Mouse (Mus musculus): Measurements from ENCODE around the gene Wnt5b. TPM values are rescaled to one million over a fixed set of nuclear protein-coding genes. Genes with fewer than 3 reads are reported as not detected.

Wnt5b gene
- total RNA-seq, 2 experiments from 2014 or later, result 2.0 TPM

- TF ChIP-seq CTCF (conservative IDR thresholded peaks at IDR 0.05), result no peak
- Histone ChIP-seq H3K4me3 (peak overlapping the region; percentile 85), H3K27ac (peak overlapping the region; percentile 98)
- peak; percentile 77 to 79 for DNase-seq (ENCODE audit: low spot score in 2 of 2)
Observed at GRCm38 (mm10) chr6:119478560-119479342, 65.4 kb downstream of the Wnt5b start.

- Histone ChIP-seq H3K27ac (peak overlapping the region; percentile 98), H3K4me3 (no peak overlapping the region)
- DNase-seq (ENCODE audit: low spot score in 2 of 2), result no peak
- no peak for TF ChIP-seq CTCF (conservative IDR thresholded peaks at IDR 0.05)
Observed at GRCm38 (mm10) chr6:119477686-119478310, 66.3 kb downstream of the Wnt5b start.

GRCm38 (mm10) chr6:119475988-119476387 lies 68.2 kb downstream of the Wnt5b start:
- DNase-seq (ENCODE audit: low spot score in 2 of 2), result no peak

GRCm38 (mm10) chr6:119473992-119474391 lies 70.2 kb downstream of the Wnt5b start:
- DNase-seq (ENCODE audit: low spot score in 2 of 2), result no peak
- H3K27ac ChIP-seq, result no peak overlapping the region
- no peak overlapping the region for H3K4me3 ChIP-seq
- no peak for TF ChIP-seq CTCF (conservative IDR thresholded peaks at IDR 0.05)

More at GRCm38 (mm10) chr6:119475988-119476387, 68.2 kb downstream of the Wnt5b start:
- TF ChIP-seq CTCF (conservative IDR thresholded peaks at IDR 0.05), result no peak
- H3K27ac ChIP-seq, result no peak overlapping the region
- H3K4me3 ChIP-seq, result no peak overlapping the region

GRCm38 (mm10) chr6:119473446-119473845 lies 70.7 kb downstream of the Wnt5b start:
- TF ChIP-seq CTCF (conservative IDR thresholded peaks at IDR 0.05), result no peak
- Histone ChIP-seq H3K27ac (no peak overlapping the region), H3K4me3 (no peak overlapping the region)

GRCm38 (mm10) chr6:119472705-119473104 lies 71.4 kb downstream of the Wnt5b start:
- Histone ChIP-seq H3K4me3 (no peak overlapping the region), H3K27ac (no peak overlapping the region)
- DNase-seq (ENCODE audit: low spot score in 2 of 2), result no peak
- TF ChIP-seq CTCF (conservative IDR thresholded peaks at IDR 0.05), result no peak

More at GRCm38 (mm10) chr6:119473446-119473845, 70.7 kb downstream of the Wnt5b start:
- no peak for DNase-seq (ENCODE audit: low spot score in 2 of 2)

- H3K4me3 ChIP-seq, result no peak overlapping the region
- no peak for DNase-seq (ENCODE audit: low spot score in 2 of 2)
- H3K27ac ChIP-seq, result no peak overlapping the region
- peak; percentile 94 for TF ChIP-seq CTCF (conservative IDR thresholded peaks at IDR 0.05)
Observed at GRCm38 (mm10) chr6:119472135-119472534, 72.0 kb downstream of the Wnt5b start.

GRCm38 (mm10) chr6:119470777-119471176 lies 73.4 kb downstream of the Wnt5b start:
- DNase-seq (ENCODE audit: low spot score in 2 of 2), result no peak
- Histone ChIP-seq H3K4me3 (no peak overlapping the region), H3K27ac (no peak overlapping the region)
- no peak for TF ChIP-seq CTCF (conservative IDR thresholded peaks at IDR 0.05)

- no peak for DNase-seq (ENCODE audit: low spot score in 2 of 2)
- Histone ChIP-seq H3K27ac (no peak overlapping the region), H3K4me3 (no peak overlapping the region)
- peak; percentile 67 for TF ChIP-seq CTCF (conservative IDR thresholded peaks at IDR 0.05)
Observed at GRCm38 (mm10) chr6:119467785-119468059, 76.4 kb downstream of the Wnt5b start.

- DNase-seq (ENCODE audit: low spot score in 2 of 2), result no peak
- Histone ChIP-seq H3K4me3 (no peak overlapping the region), H3K27ac (no peak overlapping the region)
- TF ChIP-seq CTCF (conservative IDR thresholded peaks at IDR 0.05), result no peak
Observed at GRCm38 (mm10) chr6:119466921-119467784, 77.0 kb downstream of the Wnt5b start.

GRCm38 (mm10) chr6:119466161-119466560 lies 78.0 kb downstream of the Wnt5b start:
- Histone ChIP-seq H3K27ac (no peak overlapping the region), H3K4me3 (no peak overlapping the region)
- TF ChIP-seq CTCF (conservative IDR thresholded peaks at IDR 0.05), result no peak
- no peak for DNase-seq (ENCODE audit: low spot score in 2 of 2)

GRCm38 (mm10) chr6:119460391-119460790 lies 83.8 kb downstream of the Wnt5b start:
- Histone ChIP-seq H3K27ac (no peak overlapping the region), H3K4me3 (no peak overlapping the region)
- no peak for DNase-seq (ENCODE audit: low spot score in 2 of 2)
- no peak for TF ChIP-seq CTCF (conservative IDR thresholded peaks at IDR 0.05)

GRCm38 (mm10) chr6:119459041-119459440 lies 85.1 kb downstream of the Wnt5b start:
- no peak for DNase-seq (ENCODE audit: low spot score in 2 of 2)
- no peak overlapping the region for H3K4me3 ChIP-seq

More at GRCm38 (mm10) chr6:119459041-119459440, 85.1 kb downstream of the Wnt5b start:
- H3K27ac ChIP-seq, result no peak overlapping the region
- TF ChIP-seq CTCF (conservative IDR thresholded peaks at IDR 0.05), result no peak
